Mouse (Mus musculus) heart, postnatal 0 days (tissue): ENCODE measurements around the gene Ppp5c.

ENCODE experiments used
- CTCF ChIP-seq: IDR thresholded peaks from 2 replicates; pipeline ENCODE4 v1.5.1; 2016; ENCODE audit warnings: antibody characterized with exemption, control low read depth, low read depth
- EP300 ChIP-seq: IDR thresholded peaks from 2 replicates; pipeline ENCODE4 v1.6.1; 2016; ENCODE audit warnings: antibody characterized with exemption, low read depth

- TF ChIP-seq EP300 (no peak), CTCF (no peak)
Observed at GRCm38 (mm10) chr7:16955712-16956111, 72.0 kb downstream of the Ppp5c start.
